Mouse (Mus musculus) CD8-positive naive resting alpha-beta T cell, adult 57 days (primary cell): ENCODE measurements around the gene Olfr1090. TPM values are rescaled to one million over a fixed set of nuclear protein-coding genes. Genes with fewer than 3 reads are reported as not detected.

ENCODE experiments used
- total RNA-seq: library from RNA; stranded (reverse); gene quantifications from one replicate; pipeline ENCODE4 v1.2.4, GENCODE M21; 2023

The Olfr1090 gene
- not detected for total RNA-seq

DNA sequence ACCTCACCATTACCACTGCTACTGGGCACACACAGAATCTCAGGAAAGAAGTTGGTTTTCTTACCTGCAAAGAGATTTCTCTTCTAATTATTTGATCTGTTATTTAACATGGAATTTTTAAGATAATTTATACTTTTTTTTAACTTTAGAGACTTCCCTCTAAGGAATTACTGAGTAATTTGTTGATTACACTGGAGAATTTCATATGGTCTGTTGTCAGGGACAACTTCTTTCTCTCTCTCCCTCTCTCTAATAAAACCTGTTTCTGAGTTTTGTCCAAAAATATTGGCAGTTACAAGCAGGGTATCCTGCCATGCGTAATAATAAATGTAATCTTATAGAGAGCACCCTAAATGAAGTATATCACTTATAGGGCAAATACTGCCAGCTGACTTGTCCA is at the start of gene Olfr1090:
Olfr1090 (minus strand) TSS at position 101 of the 400 bp plus-strand sequence.

DNA sequence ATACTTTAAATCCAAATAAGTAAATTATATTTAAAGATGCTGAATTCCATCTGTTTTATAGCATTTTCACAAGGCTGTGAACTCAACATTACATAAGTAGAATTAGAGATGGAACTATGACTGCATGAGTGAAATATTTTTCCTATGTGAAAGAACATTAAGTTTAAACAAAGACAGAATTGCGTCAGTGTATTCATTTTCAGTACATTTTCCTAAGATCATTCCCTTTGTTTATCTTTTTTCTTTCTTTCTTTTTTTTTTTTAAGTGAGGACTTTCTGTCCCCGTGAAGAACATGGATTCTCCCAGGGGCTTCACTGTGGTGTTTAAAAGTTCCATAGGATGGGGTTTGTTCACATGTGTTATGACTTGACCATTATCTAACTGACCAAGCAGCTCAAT is 23.4 kb upstream of the Olfr1090 start, which contains the start of gene Olfr1093:
Olfr1093 (plus strand) TSS at position 301 of the 400 bp plus-strand sequence.

DNA sequence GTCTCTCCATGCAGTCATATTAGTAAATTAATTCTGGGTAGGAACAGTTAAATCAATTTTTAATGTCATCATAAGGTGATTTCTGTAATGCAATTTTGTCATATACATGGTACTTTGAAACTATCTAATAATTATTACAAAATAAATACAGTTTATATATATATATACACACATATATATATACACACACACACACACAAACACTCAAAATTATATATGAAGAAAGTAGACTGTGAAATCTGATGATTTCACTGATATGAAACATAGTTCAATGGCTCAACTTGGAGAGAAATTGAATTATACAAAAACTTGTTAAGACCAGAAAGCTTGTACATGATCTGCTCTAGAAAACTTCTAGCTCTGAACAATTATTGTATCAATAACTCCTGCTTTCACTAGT is 25.2 kb downstream of the Olfr1090 start, which contains the start of gene Olfr1089:
Olfr1089 (minus strand) TSS at position 101 of the 400 bp plus-strand sequence.

Other genes with a start within 250 kb of the Olfr1090 start
- gene Olfr1079, start 216.5 kb downstream of the Olfr1090 start, total RNA-seq: not detected
- gene Olfr1080, start 200.8 kb downstream of the Olfr1090 start, total RNA-seq: not detected
- gene Olfr1082, start 160.0 kb downstream of the Olfr1090 start, total RNA-seq: not detected
- gene Olfr1084, start 119.3 kb downstream of the Olfr1090 start, total RNA-seq: not detected
- gene Olfr1085, start 97.0 kb downstream of the Olfr1090 start, total RNA-seq: not detected
- gene Olfr1086, start 78.9 kb downstream of the Olfr1090 start, total RNA-seq: not detected
- gene Olfr1087, start 60.6 kb downstream of the Olfr1090 start, total RNA-seq: not detected
- gene Olfr1089, start 25.3 kb downstream of the Olfr1090 start, total RNA-seq: not detected
- not detected for gene Olfr1093, start 23.5 kb upstream of the Olfr1090 start, total RNA-seq
- gene Olfr141, start 51.0 kb upstream of the Olfr1090 start, total RNA-seq: not detected
- gene Olfr1094, start 65.7 kb upstream of the Olfr1090 start, total RNA-seq: not detected
- gene Olfr1095, start 92.7 kb upstream of the Olfr1090 start, total RNA-seq: not detected
- gene Gm13723, start 115.8 kb upstream of the Olfr1090 start, total RNA-seq: not detected
- gene Olfr1097, start 133.2 kb upstream of the Olfr1090 start, total RNA-seq: not detected
- gene Olfr1098, start 165.6 kb upstream of the Olfr1090 start, total RNA-seq: not detected
- not detected for gene Olfr1099, start 201.7 kb upstream of the Olfr1090 start, total RNA-seq
- not detected for gene Olfr1100, start 221.0 kb upstream of the Olfr1090 start, total RNA-seq
- not detected for gene Olfr1101, start 232.2 kb upstream of the Olfr1090 start, total RNA-seq
- not detected for gene Olfr1102, start 239.4 kb upstream of the Olfr1090 start, total RNA-seq